Mouse (Mus musculus): ENCODE results near the gene Urb2. TPM values are rescaled to one million over a fixed set of nuclear protein-coding genes. Genes with fewer than 3 reads are reported as not detected.
A peak's percentile ranks its signal among the peaks of the same experiment; 100 is the strongest.

Gene Urb2
- polyA plus RNA-seq, 1 experiment from 2014 or later = 2.3 TPM

GRCm38 (mm10) chr8:124078969-124079368 lies 57.7 kb downstream of the Urb2 start:
- 72% methylated on average over 7 of the region's 7 CpGs for WGBS
- Histone ChIP-seq H3K27me3 (no peaks in the 10 kb centered on the region), H3K4me1 (replicated peaks) (peaks cover 22% of the 10 kb centered on the region), H3K27ac (no peak overlapping the region), H3K36me3 (no peaks in the 10 kb centered on the region), H3K9me3 (replicated peaks) (no peaks in the 10 kb centered on the region), H3K4me2 (no peak overlapping the region), H3K4me3 (no peak overlapping the region), H3K9ac (no peak overlapping the region)
- ATAC-seq (replicated peaks; ENCODE audit: insufficient number of reproducible peaks, insufficient read depth, low FRiP score, low read depth) = no peak

GRCm38 (mm10) chr8:124080467-124081326 lies 59.4 kb downstream of the Urb2 start:
- Histone ChIP-seq H3K36me3 (no peaks in the 10 kb centered on the region), H3K27ac (peak overlapping the region; percentile 31; the same call in 1 of the 2 replicates), H3K4me3 (no peak overlapping the region), H3K9me3 (replicated peaks) (no peaks in the 10 kb centered on the region), H3K27me3 (no peaks in the 10 kb centered on the region), H3K4me2 (no peak overlapping the region), H3K9ac (0 out of 2 replicates have a peak overlapping the region, but pooled peaks have one; percentile 13), H3K4me1 (replicated peaks) (peaks cover 22% of the 10 kb centered on the region)
- ATAC-seq (replicated peaks; ENCODE audit: insufficient number of reproducible peaks, insufficient read depth, low FRiP score, low read depth) = no peak; the same call in 1 of the 2 replicates
- 53% methylated on average over 21 of the region's 21 CpGs for WGBS

- no peaks in the 10 kb centered on the region for H3K36me3 ChIP-seq
- no peak overlapping the region for H3K4me3 ChIP-seq
- no peak overlapping the region for H3K4me2 ChIP-seq
- peaks cover 15% of the 10 kb centered on the region for H3K4me1 ChIP-seq (replicated peaks)
- 92% methylated on average over 8 of the region's 8 CpGs for WGBS
- no peak overlapping the region for H3K27ac ChIP-seq
- ATAC-seq (replicated peaks; ENCODE audit: insufficient number of reproducible peaks, insufficient read depth, low FRiP score, low read depth) = no peak
- no peaks in the 10 kb centered on the region for H3K9me3 ChIP-seq (replicated peaks)
- 0 out of 2 replicates have a peak, but pooled peaks cover 3% of the 10 kb centered on the region for H3K27me3 ChIP-seq
- no peak overlapping the region for H3K9ac ChIP-seq
These were observed 61.3 kb downstream of the Urb2 start for GRCm38 (mm10) chr8:124082616-124083015.

GRCm38 (mm10) chr8:124083611-124084010 lies 62.3 kb downstream of the Urb2 start:
- Histone ChIP-seq H3K4me1 (replicated peaks) (peaks cover 15% of the 10 kb centered on the region), H3K9me3 (replicated peaks) (no peaks in the 10 kb centered on the region), H3K27ac (no peak overlapping the region), H3K27me3 (0 out of 2 replicates have a peak, but pooled peaks cover 3% of the 10 kb centered on the region), H3K4me3 (no peak overlapping the region), H3K9ac (no peak overlapping the region), H3K4me2 (no peak overlapping the region), H3K36me3 (no peaks in the 10 kb centered on the region)
- no peak for ATAC-seq (replicated peaks; ENCODE audit: insufficient number of reproducible peaks, insufficient read depth, low FRiP score, low read depth)
- 83% methylated on average over 7 of the region's 7 CpGs for WGBS

GRCm38 (mm10) chr8:124085668-124086067 lies 64.4 kb downstream of the Urb2 start:
- Histone ChIP-seq H3K9ac (no peak overlapping the region), H3K27ac (no peak overlapping the region), H3K36me3 (no peaks in the 10 kb centered on the region), H3K27me3 (0 out of 2 replicates have a peak, but pooled peaks cover 3% of the 10 kb centered on the region), H3K4me2 (no peak overlapping the region), H3K4me3 (no peak overlapping the region), H3K4me1 (replicated peaks) (peaks cover 7% of the 10 kb centered on the region), H3K9me3 (replicated peaks) (no peaks in the 10 kb centered on the region)
- 65% methylated on average over 4 of the region's 4 CpGs for whole genome bisulfite sequencing
- no peak for ATAC-seq (replicated peaks; ENCODE audit: insufficient number of reproducible peaks, insufficient read depth, low FRiP score, low read depth)

GRCm38 (mm10) chr8:124088092-124088613 lies 66.8 kb downstream of the Urb2 start:
- 63% methylated on average over 11 of the region's 11 CpGs for WGBS
- no peak; the same call in 1 of the 2 replicates for ATAC-seq (replicated peaks; ENCODE audit: insufficient number of reproducible peaks, insufficient read depth, low FRiP score, low read depth)
- Histone ChIP-seq H3K36me3 (no peaks in the 10 kb centered on the region), H3K4me3 (no peak overlapping the region), H3K27ac (0 out of 2 replicates have a peak overlapping the region, but pooled peaks have one; percentile 14), H3K9ac (no peak overlapping the region), H3K27me3 (0 out of 2 replicates have a peak, but pooled peaks cover 3% of the 10 kb centered on the region), H3K4me1 (replicated peaks) (no peaks in the 10 kb centered on the region), H3K9me3 (replicated peaks) (no peaks in the 10 kb centered on the region), H3K4me2 (no peak overlapping the region)

GRCm38 (mm10) chr8:124089016-124089415 lies 67.7 kb downstream of the Urb2 start:
- H3K9me3 ChIP-seq (replicated peaks) = 0 out of 2 replicates have a peak, but pooled peaks cover 2% of the 10 kb centered on the region
- no peak overlapping the region for H3K4me3 ChIP-seq
- ATAC-seq (replicated peaks; ENCODE audit: insufficient number of reproducible peaks, insufficient read depth, low FRiP score, low read depth) = no peak
- H3K9ac ChIP-seq = no peak overlapping the region
- 0 out of 2 replicates have a peak, but pooled peaks cover 3% of the 10 kb centered on the region for H3K27me3 ChIP-seq
- H3K36me3 ChIP-seq = no peaks in the 10 kb centered on the region
- H3K27ac ChIP-seq = no peak overlapping the region
- no peak overlapping the region for H3K4me2 ChIP-seq
- 88% methylated on average over 5 of the region's 5 CpGs for WGBS
- H3K4me1 ChIP-seq (replicated peaks) = no peaks in the 10 kb centered on the region

- 0 out of 2 replicates have a peak, but pooled peaks cover 2% of the 10 kb centered on the region for H3K9me3 ChIP-seq (replicated peaks)
- no peaks in the 10 kb centered on the region for H3K36me3 ChIP-seq
- no peak overlapping the region for H3K9ac ChIP-seq
- H3K27ac ChIP-seq = no peak overlapping the region
- H3K4me3 ChIP-seq = no peak overlapping the region
- H3K27me3 ChIP-seq = 0 out of 2 replicates have a peak, but pooled peaks cover 3% of the 10 kb centered on the region
- WGBS = 87% methylated on average over 5 of the region's 5 CpGs
- ATAC-seq (replicated peaks; ENCODE audit: insufficient number of reproducible peaks, insufficient read depth, low FRiP score, low read depth) = no peak
- H3K4me2 ChIP-seq = no peak overlapping the region
- H3K4me1 ChIP-seq (replicated peaks) = no peaks in the 10 kb centered on the region
These were observed 69.2 kb downstream of the Urb2 start for GRCm38 (mm10) chr8:124090473-124090872.

MicroRNAs within 50 kb of the gene (microRNA counts, 519-probe panel; counts per million panel counts)
- 2,499 counts per million, percentile 52 among the panel's probes with 10 or more counts for microRNA mmu-miR-1967

Small RNA genes within 50 kb of the gene (microRNA-seq; reads per million reads assigned to microRNA genes)
- gene Mir1967 = not detected

Other genes starting within 250 kb of the Urb2 start
- 26.9 and 32.1 TPM in 2 replicates for gene Rab4a, start 215.5 kb upstream of the Urb2 start, polyA plus RNA-seq (2015; fragmentation: Nextera tagmentation; extraction: Ambion mirVana)
- 2.2 and 2.9 TPM in 2 replicates for gene Ccsap, start 161.3 kb upstream of the Urb2 start, polyA plus RNA-seq (2015; fragmentation: Nextera tagmentation; extraction: Ambion mirVana)
- 179 and 184 TPM in 2 replicates for gene Acta1, start 126.8 kb upstream of the Urb2 start, polyA plus RNA-seq (2015; fragmentation: Nextera tagmentation; extraction: Ambion mirVana)
- 21.1 and 25.4 TPM in 2 replicates for gene Nup133, start 72.2 kb upstream of the Urb2 start, polyA plus RNA-seq (2015; fragmentation: Nextera tagmentation; extraction: Ambion mirVana)
- gene Abcb10, start 38.4 kb upstream of the Urb2 start, polyA plus RNA-seq (2015; fragmentation: Nextera tagmentation; extraction: Ambion mirVana) = 17.1 and 20.6 TPM in 2 replicates
- 20.3 and 28.9 TPM in 2 replicates for gene Taf5l, start 111 bp upstream of the Urb2 start, polyA plus RNA-seq (2015; fragmentation: Nextera tagmentation; extraction: Ambion mirVana)
- gene Galnt2, start 209.9 kb downstream of the Urb2 start, polyA plus RNA-seq (2015; fragmentation: Nextera tagmentation; extraction: Ambion mirVana) = 44.7 and 55.3 TPM in 2 replicates

Data from heart, embryonic 15.5 days (tissue).